Mouse (Mus musculus) heart, postnatal 14 days (tissue): Measurements from ENCODE around the gene Syngr1. TPM values are rescaled to one million over a fixed set of nuclear protein-coding genes. Genes with fewer than 3 reads are reported as not detected.
A peak's percentile ranks its signal among the peaks of the same experiment; 100 is the strongest.

Experiments
- DNase-seq, 2 experiments: peaks; one replicate each; pipeline ENCODE4 v3.0.0; 2021 to 2022
- intact Hi-C: fragments of 180-260 bp; cut with DNase I; formaldehyde crosslinking; loops from one replicate; pipeline ENCODE4 v1.15.1; 2025
- total RNA-seq, 2 experiments: library from RNA; stranded (reverse); gene quantifications; 2 replicates each; pipeline ENCODE4 v1.2.3; 2021

The Syngr1 gene
- total RNA-seq, 2 experiments from 2014 or later, result 77.8 to 79.6 TPM

GRCm38 (mm10) chr15:80066538-80066937 lies 24.6 kb upstream of the Syngr1 start:
- no peak for DNase-seq
- intact Hi-C loops, result no loop called here

GRCm38 (mm10) chr15:80069171-80069570 lies 22.0 kb upstream of the Syngr1 start:
- intact Hi-C loops, result no loop called here
- no peak for DNase-seq

DNA sequence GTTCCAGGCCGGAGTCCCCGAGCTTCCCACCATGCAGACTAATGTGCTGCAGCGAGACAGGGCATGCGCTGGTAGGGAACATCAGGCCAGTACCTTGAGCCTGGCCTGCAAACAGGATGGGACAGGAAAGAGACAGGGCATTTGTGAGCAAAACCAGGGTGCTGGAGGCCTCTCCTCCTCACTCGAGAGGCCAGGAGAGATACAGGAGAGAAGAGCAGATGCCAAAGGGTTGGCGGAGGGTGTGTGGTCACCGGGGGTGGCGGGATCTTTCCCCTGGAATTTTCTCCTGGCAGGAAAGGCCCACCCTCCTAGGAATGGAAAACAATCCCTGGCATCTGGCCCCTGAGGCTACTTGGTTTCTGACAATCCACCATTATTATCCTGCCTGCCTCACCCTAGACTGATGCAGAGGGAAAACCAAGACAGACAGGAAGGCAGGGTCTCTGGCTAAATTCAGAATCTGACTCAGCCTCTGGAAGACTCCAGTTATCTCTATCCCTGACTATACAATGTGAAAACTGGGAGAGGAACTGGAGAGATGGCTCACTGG lies 21.0 kb upstream of the Syngr1 start:
- no peak for DNase-seq
- intact Hi-C loops, result no loop called here

- peak in 1 of 2 experiments; percentile 61 for DNase-seq
- intact Hi-C loops, result loop anchor here (2.0 kb wide), 1 partner anchor 59 kb away; no protein-coding TSS in a partner anchor
Observed at GRCm38 (mm10) chr15:80071951-80072437, 19.1 kb upstream of the Syngr1 start.

- intact Hi-C loops, result loop anchor here (2.0 kb wide), 1 partner anchor 60 kb away; no protein-coding TSS in a partner anchor
- DNase-seq, result no peak
Observed at GRCm38 (mm10) chr15:80072579-80073255, 18.4 kb upstream of the Syngr1 start.

DNA sequence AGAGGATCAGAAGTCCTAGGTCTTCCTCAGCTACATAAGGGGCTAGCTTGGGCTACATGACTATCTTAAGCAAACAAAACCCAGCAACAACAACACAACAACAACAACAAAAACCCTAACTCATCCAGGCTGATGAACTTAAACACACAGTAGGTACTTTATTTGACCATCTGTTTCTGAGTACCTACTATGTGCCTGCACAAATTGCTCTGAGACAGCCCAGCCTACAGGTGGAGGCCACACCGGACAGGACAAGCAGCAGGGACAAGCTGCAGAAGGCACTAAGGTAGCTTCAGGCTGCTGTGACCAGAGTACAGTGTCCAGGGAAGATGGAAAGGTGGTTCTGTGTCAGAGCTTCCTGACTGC lies 17.9 kb upstream of the Syngr1 start:
- DNase-seq, result no peak
- intact Hi-C loops, result loop anchor here (2.0 kb wide), 1 partner anchor 60 kb away; no protein-coding TSS in a partner anchor

DNA sequence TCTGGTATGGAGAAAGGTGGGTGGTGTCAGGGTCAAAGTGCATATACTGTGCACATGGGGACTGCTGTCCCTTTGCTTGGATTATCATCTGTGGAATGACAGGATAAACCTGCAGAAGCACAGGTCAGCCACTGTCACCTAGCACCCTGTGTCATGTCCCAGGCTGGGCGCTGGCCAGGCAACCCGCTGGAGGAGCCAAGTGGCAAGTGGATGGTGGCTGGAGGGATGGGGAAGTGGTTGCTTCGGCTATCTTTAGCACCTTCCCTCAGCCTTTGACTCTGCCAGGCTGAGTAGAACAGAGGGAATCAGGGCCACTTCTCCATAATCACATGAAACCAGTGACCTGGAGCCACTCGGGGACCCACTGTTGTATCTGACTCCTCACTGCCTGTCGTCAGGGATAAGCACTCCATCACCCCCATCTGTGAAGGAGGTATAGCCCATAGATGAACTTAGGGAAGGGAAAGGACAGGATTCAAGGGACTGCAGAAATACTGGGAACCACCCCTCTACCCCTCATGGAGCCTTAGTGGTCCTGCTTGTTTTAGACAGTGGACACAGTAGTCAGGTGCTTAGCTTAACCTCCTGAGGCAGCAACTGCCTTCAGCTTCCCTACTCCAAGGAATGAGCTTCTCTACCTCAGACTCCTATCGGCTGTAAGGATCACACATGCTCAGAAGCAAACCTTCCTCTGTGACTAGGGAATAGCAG lies 16.3 kb upstream of the Syngr1 start:
- peak; percentile 67 to 79 for DNase-seq
- intact Hi-C loops, result loop anchor here (2.0 to 5.0 kb wide), 2 partner anchors 24 to 323 kb away; no protein-coding TSS in a partner anchor

DNA sequence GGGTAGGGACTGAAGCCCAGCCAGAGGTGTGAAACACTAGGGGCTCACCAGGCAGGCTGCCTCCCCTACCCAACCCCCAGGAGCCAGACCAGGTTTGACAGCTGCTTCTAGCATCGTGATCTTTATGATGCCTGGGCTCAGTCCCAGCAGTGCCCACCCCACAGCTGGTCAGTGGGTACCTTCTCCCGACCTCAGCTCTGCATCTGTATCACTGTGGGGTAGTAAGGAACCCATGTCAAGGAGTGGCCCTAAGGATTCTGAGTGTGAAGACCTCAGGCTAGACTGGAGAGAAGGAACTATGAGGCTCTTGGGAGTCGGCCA lies 15.8 kb upstream of the Syngr1 start:
- intact Hi-C loops, result loop anchor here (2.0 to 5.0 kb wide), 2 partner anchors 25 to 323 kb away; no protein-coding TSS in a partner anchor

GRCm38 (mm10) chr15:80075733-80076337 lies 15.3 kb upstream of the Syngr1 start:
- no peak for DNase-seq
- intact Hi-C loops, result loop anchor here (1.0 to 5.0 kb wide), 3 partner anchors 25 to 324 kb away; no protein-coding TSS in a partner anchor

More for the DNA sequence above, 15.8 kb upstream of the Syngr1 start:
- DNase-seq, result no peak

GRCm38 (mm10) chr15:80076338-80077136 lies 14.6 kb upstream of the Syngr1 start:
- intact Hi-C loops, result loop anchor here (1.0 to 5.0 kb wide), 2 partner anchors 130 to 324 kb away; no protein-coding TSS in a partner anchor
- DNase-seq, result peak; percentile 77 to 85

GRCm38 (mm10) chr15:80078058-80078814 lies 12.9 kb upstream of the Syngr1 start:
- DNase-seq, result no peak
- intact Hi-C loops, result loop anchor here (5.0 kb wide), 1 partner anchor 326 kb away; no protein-coding TSS in a partner anchor

DNA sequence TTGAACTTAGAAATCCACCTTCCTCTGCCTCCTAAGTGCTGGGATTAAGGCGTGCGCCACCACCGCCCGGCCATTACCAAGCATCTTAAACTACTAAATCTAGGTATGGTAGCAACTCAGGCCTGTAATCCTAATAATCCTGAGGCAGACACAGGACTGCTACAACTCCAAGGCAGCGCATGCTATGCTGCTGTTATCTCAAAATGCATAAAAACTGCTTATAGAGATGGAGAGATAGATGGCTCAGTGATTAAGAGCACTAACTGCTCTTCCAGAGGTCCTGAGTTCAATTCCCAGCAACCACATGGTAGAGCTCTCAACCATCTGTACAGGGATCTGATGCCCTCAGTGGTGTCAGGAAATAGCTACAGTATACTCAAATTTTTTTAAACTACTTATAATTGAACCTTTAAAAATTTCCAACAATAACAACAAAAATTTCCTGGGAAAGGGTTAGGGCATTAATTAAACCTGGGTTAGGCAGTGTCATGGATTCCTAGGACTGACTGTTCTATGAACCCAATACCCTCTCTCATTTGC lies 11.9 kb upstream of the Syngr1 start:
- no peak for DNase-seq
- intact Hi-C loops, result loop anchor here (5.0 kb wide), 1 partner anchor 327 kb away; no protein-coding TSS in a partner anchor

- intact Hi-C loops, result loop anchor here (5.0 kb wide), 2 partner anchors 248 to 328 kb away; partner anchors contain the start of genes Cbx6 and Npcd
- DNase-seq, result no peak
Observed at GRCm38 (mm10) chr15:80079954-80080353, 11.2 kb upstream of the Syngr1 start.

- no peak for DNase-seq
- intact Hi-C loops, result loop anchor here (5.0 kb wide), 1 partner anchor 249 kb away; the partner anchor contains the start of genes Cbx6 and Npcd
Observed at GRCm38 (mm10) chr15:80080711-80081615, 10.2 kb upstream of the Syngr1 start.

DNA sequence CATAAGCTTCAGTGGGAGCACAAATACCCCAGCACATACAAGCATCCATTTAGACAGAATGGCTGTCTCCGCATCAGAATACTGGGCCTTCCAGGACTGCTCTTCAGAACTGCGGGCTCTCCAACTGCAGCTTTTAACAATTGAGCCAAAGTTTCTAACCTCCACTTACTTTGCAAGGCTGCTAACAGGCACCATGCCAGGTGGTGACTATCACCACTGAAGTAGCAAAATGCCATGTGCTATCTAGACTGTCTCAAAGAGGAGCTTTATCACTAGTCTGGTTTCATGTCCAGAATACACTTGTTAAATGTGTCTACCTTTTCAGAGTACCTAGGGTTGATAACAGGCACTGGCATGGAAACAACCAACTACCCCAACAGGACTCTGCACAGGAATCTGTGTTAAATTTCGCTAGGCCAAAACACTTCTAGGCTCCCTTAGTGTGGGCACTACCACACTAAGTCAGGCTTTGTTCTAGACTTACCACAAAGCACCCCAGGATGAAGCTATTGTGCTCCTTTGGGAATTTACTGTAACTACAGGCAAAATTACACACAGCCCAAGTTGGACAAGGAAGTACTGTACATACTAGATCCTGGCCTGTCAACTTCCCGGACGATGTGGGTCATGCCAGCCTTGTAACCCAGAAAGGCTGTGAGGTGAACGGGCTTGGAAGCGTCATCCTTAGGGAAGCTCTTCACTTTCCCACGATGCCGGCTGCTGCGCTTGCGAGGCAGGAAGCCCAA lies 9.2 kb upstream of the Syngr1 start:
- DNase-seq, result no peak
- intact Hi-C loops, result loop anchor here (5.0 kb wide), 1 partner anchor 250 kb away; the partner anchor contains the start of genes Cbx6 and Npcd

DNA sequence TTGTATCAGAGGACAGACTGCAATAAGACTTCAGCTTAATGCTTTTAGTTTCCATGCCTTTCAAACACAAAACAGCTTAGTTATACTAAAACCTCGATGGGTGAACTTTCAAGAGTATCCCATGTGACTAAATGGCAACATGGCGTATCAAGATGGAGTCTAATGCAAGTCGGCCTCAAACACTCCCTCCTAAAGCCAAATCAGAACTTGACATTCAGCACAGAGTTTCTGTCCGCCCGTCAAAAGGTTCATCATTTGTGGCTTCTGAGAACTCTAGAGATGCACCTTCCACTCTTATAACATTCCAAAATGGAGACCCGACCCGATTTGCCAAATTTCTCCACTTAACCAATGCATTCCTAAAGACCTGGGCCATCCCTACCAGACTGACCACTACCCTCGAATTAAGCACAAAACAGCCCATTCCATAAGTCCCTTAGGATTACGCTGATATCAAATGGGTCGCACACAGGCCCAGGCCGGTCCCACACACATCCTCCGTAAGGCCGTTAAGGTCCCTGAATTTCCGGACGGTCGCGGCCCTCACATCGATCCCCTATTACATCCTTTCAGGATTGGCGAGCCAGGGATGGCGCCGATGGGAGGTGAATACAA lies 8.4 kb upstream of the Syngr1 start:
- no peak for DNase-seq
- intact Hi-C loops, result loop anchor here (5.0 kb wide), 1 partner anchor 250 kb away; the partner anchor contains the start of genes Cbx6 and Npcd
